17 mouse cellular contexts compared by ENCODE assay signal in genomic region chr5:91911384-91912106, GRCm38 (mm10). TPM values are rescaled to one million over a fixed set of nuclear protein-coding genes. Genes with fewer than 3 reads are reported as not detected.
DNase-seq lines count a peak whose midpoint lies in the region; ATAC-seq and TF ChIP-seq lines count a peak whose summit lies in the region.
"Had no signal": no experiment of that assay in that cellular context is flagged by ENCODE, and none has a peak within 500 bp of the region (broad histone marks: within the 10 kb centered on the region; RNA-seq: fewer than 3 reads in every experiment).

No protein-coding gene starts in this region.

- no peak overlapping the region for H3K27ac ChIP-seq in limb, embryonic 11.5 days (replicated peaks; ENCODE audit: low read depth, low read length)
- no peak overlapping the region for H3K27ac ChIP-seq in limb, embryonic 10.5 days
- 0 out of 2 replicates have a peak overlapping the region, but pooled peaks have one; percentile 2 for H3K27ac ChIP-seq in forebrain, embryonic 12.5 days
- no peak overlapping the region for H3K27ac ChIP-seq in hindbrain, postnatal 0 days
- H3K27ac ChIP-seq in gastrocnemius, adult 2 months: no peak overlapping the region
- H3K27ac ChIP-seq: embryonic facial prominence, embryonic 10.5 days; limb, embryonic 13.5 days; liver, embryonic 15.5 days had no signal

- H3K4me3 ChIP-seq in limb, embryonic 11.5 days (ENCODE audit: low read depth, low read length): no peak overlapping the region
- H3K4me3 ChIP-seq in limb, embryonic 10.5 days: no peak overlapping the region
- H3K4me3 ChIP-seq in forebrain, embryonic 12.5 days (replicated peaks): no peak overlapping the region
- H3K4me3 ChIP-seq in hindbrain, postnatal 0 days (ENCODE audit: low read length): no peak overlapping the region
- H3K4me3 ChIP-seq in gastrocnemius, adult 2 months: no peak overlapping the region
- H3K4me3 ChIP-seq: embryonic facial prominence, embryonic 10.5 days; erythroblast, embryonic 14.5 days; limb, embryonic 13.5 days; liver, embryonic 15.5 days had no signal

- H3K4me2 ChIP-seq in limb, embryonic 11.5 days (ENCODE audit: low read depth, severe bottlenecking): no peak overlapping the region
- H3K4me2 ChIP-seq in forebrain, embryonic 12.5 days: no peak overlapping the region
- no peak overlapping the region for H3K4me2 ChIP-seq in hindbrain, postnatal 0 days (ENCODE audit: low read depth, low read length)
- H3K4me2 ChIP-seq: limb, embryonic 13.5 days; liver, embryonic 15.5 days had no signal

- peak; percentile 20 for DNase-seq in limb, embryonic 11.5 days (ENCODE audit: low spot score)
- no peak for DNase-seq in limb, embryonic 10.5 days (ENCODE audit: low spot score)
- DNase-seq in MN1 (ENCODE audit: low spot score): peak; percentile 37
- peak; percentile 19 for DNase-seq in hindbrain, postnatal 0 days (ENCODE audit: low spot score)
- DNase-seq in gastrocnemius, adult 2 months: no peak
- DNase-seq: adrenal gland, postnatal 14 days; kidney, adult 8-10 months; kidney, postnatal 4 days; lung, postnatal 36 days; right cerebral cortex, postnatal 25 days; thymus, adult 2 months had no signal

- H3K27me3 ChIP-seq in limb, embryonic 11.5 days (ENCODE audit: control insufficient read depth, insufficient read depth, low read length): no peaks in the 10 kb centered on the region
- H3K27me3 ChIP-seq in limb, embryonic 10.5 days (ENCODE audit: low read depth, poor library complexity, severe bottlenecking): no peaks in the 10 kb centered on the region
- H3K27me3 ChIP-seq in forebrain, embryonic 12.5 days: no peaks in the 10 kb centered on the region
- no peaks in the 10 kb centered on the region for H3K27me3 ChIP-seq in hindbrain, postnatal 0 days (ENCODE audit: insufficient read depth, low read length)
- H3K27me3 ChIP-seq: limb, embryonic 13.5 days; liver, embryonic 15.5 days had no signal

- no peaks in the 10 kb centered on the region for H3K9me3 ChIP-seq in limb, embryonic 11.5 days (ENCODE audit: control insufficient read depth, low read length)
- H3K9me3 ChIP-seq in limb, embryonic 10.5 days (replicated peaks): no peaks in the 10 kb centered on the region
- no peaks in the 10 kb centered on the region for H3K9me3 ChIP-seq in forebrain, embryonic 12.5 days
- no peaks in the 10 kb centered on the region for H3K9me3 ChIP-seq in hindbrain, postnatal 0 days (ENCODE audit: low read length)
- H3K9me3 ChIP-seq: embryonic facial prominence, embryonic 10.5 days; limb, embryonic 13.5 days; liver, embryonic 15.5 days had no signal

- intact Hi-C loops in gastrocnemius, adult 2 months (cut with DNase I): no loop called here

- no peak for TF ChIP-seq CTCF in hindbrain, postnatal 0 days (IDR thresholded peaks at IDR 0.05; ENCODE audit: low read depth)
- no peak for TF ChIP-seq CTCF in gastrocnemius, adult 2 months (IDR thresholded peaks at IDR 0.05)

- 77% methylated on average over 13 of the region's 13 CpGs for WGBS in limb, embryonic 11.5 days
- 86% methylated on average over 13 of the region's 13 CpGs for WGBS in limb, embryonic 10.5 days
- WGBS in forebrain, embryonic 12.5 days: 64% methylated on average over 13 of the region's 13 CpGs
- 54% methylated on average over 13 of the region's 13 CpGs for WGBS in hindbrain, postnatal 0 days

- H3K36me3 ChIP-seq in limb, embryonic 11.5 days (ENCODE audit: control insufficient read depth, insufficient read depth, low read length): no peaks in the 10 kb centered on the region
- no peaks in the 10 kb centered on the region for H3K36me3 ChIP-seq in limb, embryonic 10.5 days
- H3K36me3 ChIP-seq in forebrain, embryonic 12.5 days (replicated peaks): no peaks in the 10 kb centered on the region
- H3K36me3 ChIP-seq in hindbrain, postnatal 0 days (ENCODE audit: insufficient read depth, low read length): no peaks in the 10 kb centered on the region
- H3K36me3 ChIP-seq: embryonic facial prominence, embryonic 10.5 days; limb, embryonic 13.5 days; liver, embryonic 15.5 days had no signal

- H3K9ac ChIP-seq in limb, embryonic 11.5 days (ENCODE audit: low read length): no peak overlapping the region
- H3K9ac ChIP-seq in forebrain, embryonic 12.5 days: no peak overlapping the region
- no peak overlapping the region for H3K9ac ChIP-seq in hindbrain, postnatal 0 days (replicated peaks; ENCODE audit: low read length)
- H3K9ac ChIP-seq: limb, embryonic 13.5 days; liver, embryonic 15.5 days had no signal

- no peak for ATAC-seq in limb, embryonic 11.5 days (ENCODE audit: insufficient number of reproducible peaks, low FRiP score, low TSS enrichment, low read depth)
- peak; percentile 57 for ATAC-seq in forebrain, embryonic 12.5 days (ENCODE audit: low FRiP score)
- ATAC-seq in hindbrain, postnatal 0 days: no peak
- no peak for ATAC-seq in cerebellum, adult (ENCODE audit: insufficient number of reproducible peaks, low FRiP score, low TSS enrichment)

- H3K4me1 ChIP-seq in limb, embryonic 11.5 days (ENCODE audit: control insufficient read depth, insufficient read depth, low read length): no peaks in the 10 kb centered on the region
- no peaks in the 10 kb centered on the region for H3K4me1 ChIP-seq in limb, embryonic 10.5 days
- peaks cover 5% of the 10 kb centered on the region for H3K4me1 ChIP-seq in forebrain, embryonic 12.5 days
- no peaks in the 10 kb centered on the region for H3K4me1 ChIP-seq in hindbrain, postnatal 0 days (ENCODE audit: insufficient read depth, low read length)
- H3K4me1 ChIP-seq: embryonic facial prominence, embryonic 10.5 days; limb, embryonic 13.5 days; liver, embryonic 15.5 days had no signal

RNA-seq across cellular contexts. Expression of gene Rchy1, which starts 51.3 kb away (rescaled TPM):
- 47.7 and 47.8 TPM in 2 replicates for polyA plus RNA-seq in limb, embryonic 11.5 days (2014; fragmentation: Nextera tagmentation; extraction: Ambion mirVana)
- 58.0 and 66.0 TPM in 2 replicates for polyA plus RNA-seq in limb, embryonic 10.5 days (2016; fragmentation: Nextera tagmentation; extraction: Ambion mirVana)
- polyA plus RNA-seq in forebrain, embryonic 12.5 days (2016; fragmentation: Nextera tagmentation; extraction: Ambion mirVana): 61.2 and 65.2 TPM in 2 replicates
- 23.2 and 35.6 TPM in 2 replicates for total RNA-seq in hindbrain, postnatal 0 days (2014; rRNA removed)
- polyA plus RNA-seq in hindbrain, postnatal 0 days (2015; fragmentation: Nextera tagmentation; extraction: Ambion mirVana): 76.6 and 81.2 TPM in 2 replicates
- total RNA-seq in gastrocnemius, adult 2 months (2021): 10 to 100 TPM; 28.2 to 31.2 TPM

Comparison
In these comparisons a context has a peak if more than half of its experiments do, and no peak if none do; other contexts are left out.
1. DNase-seq: peak in limb, embryonic 11.5 days (single experiment), MN1 (single experiment) and hindbrain, postnatal 0 days (single experiment); none in limb, embryonic 10.5 days (single experiment) and gastrocnemius, adult 2 months (single experiment).